Mouse (Mus musculus) kidney, postnatal 36 days (tissue): ENCODE results near the gene Usp44.
"Not testable (repeated sequence)": the region's sequence is repeated elsewhere in the genome, so short reads cannot be mapped to it uniquely, and the experiment has no call there.

Experiments
- DNase-seq, 2 experiments: peaks; one replicate each; pipeline ENCODE4 v3.0.0; 2021 to 2022; ENCODE audit warnings: mixed read lengths in 2 of 2

Usp44 gene

DNA sequence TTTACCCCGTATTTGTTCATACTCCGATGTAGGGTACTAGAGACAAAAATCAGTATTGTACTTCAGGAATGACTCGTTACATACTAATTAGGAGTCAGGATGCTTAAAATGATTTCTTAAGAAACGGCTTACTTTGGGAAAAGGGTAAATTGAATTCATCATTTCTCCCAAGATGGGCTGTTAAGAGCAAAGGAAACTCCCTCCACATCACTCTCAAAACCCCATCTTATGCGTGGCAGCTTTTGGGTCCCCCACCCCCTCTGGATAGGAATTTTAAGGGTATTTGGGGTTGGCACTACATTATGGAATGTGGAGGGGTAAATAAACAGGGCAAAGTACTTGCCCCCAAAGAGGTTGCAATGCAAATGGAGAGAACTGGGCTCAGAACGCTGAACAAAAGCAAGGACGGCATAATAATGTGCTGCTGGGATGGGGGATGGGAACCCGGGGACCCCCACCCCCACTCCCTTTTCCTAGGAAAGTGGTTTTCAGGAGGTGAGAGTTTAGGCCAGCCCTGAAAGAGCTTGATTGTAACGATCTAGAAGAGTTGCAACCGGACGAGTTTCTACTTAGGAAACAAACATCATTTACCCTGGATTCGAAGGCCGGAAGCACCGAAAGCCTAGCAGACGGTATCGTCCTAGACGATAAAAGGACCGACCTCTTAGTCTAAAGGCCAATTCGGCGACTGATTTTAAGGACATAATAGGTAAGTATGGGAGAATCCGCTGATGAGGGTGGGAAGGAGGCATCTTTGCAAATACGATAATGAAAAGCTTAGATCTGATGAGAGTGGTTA, at the start of gene Usp44:
Gene Usp44, plus strand, starts transcription at position 625 of the 799 bp plus-strand sequence.
- no peak for DNase-seq

DNA sequence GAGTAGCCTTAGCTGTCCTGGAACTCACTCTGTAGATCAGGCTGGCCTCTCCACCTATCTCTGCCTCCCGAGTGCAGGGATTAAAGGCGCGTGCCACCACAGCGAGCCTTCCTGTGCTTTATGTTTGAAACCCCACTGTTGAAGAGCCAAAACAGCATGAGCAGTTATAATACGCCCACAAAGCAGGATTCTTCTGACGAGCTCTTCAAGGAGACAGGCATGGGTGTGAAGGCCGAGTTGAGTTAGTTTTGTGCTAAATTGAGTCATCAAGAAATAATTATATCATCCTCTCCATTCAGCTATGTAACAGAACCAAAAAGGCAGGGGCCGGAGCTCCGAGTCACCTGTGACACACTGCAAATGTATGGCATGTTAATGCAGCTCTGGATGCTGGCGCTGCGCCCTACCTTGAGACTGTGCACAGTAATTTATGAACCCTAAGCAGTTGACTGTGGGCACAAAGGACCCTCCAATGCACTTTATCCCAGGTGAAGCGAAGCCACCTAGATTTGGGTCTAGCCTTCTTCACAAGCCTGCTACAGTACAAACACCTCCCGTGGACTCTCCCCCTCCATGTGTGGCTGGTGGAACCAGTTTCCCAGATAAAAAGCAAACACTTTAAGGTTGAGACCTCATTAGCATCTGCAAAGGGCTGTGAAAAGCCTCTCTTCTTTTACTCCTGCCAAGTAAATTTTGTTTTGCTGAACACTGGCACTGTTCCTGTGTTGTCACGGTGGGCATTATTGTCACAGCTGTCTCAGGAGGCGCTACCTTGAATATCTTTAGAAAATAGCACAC, 47.9 kb upstream of the Usp44 start:
- no peak for DNase-seq

DNA sequence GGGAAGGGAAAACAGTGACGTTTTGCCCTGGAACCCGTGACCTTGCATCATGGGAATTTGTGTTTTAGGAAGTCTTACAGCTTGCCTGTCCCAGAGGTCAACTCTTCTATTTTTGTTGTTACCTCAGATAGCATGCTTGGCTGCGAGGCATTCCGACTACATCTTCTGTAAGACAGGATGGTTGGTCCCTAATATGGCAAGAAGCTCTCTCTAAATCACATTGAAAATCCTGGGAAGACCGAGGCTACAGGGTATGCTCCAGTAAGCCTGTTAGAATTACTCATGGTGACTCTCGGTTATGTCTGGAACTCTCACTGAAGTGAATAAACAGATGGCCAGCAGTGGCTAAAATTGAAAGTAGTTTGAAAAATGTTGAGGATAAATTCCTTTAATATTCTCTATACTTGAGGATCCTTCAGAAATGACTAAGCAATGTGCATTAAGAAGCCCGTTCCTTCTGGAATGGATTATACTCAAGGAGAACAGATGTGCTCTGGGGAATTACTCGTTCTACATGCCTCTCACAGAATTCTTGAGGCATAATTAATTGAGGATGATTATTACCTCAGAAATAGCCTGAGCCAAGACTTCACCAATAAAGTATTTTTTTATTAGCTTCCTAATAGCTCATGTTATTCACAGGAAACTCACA, 31.5 kb upstream of the Usp44 start:
- DNase-seq, result no peak

DNA sequence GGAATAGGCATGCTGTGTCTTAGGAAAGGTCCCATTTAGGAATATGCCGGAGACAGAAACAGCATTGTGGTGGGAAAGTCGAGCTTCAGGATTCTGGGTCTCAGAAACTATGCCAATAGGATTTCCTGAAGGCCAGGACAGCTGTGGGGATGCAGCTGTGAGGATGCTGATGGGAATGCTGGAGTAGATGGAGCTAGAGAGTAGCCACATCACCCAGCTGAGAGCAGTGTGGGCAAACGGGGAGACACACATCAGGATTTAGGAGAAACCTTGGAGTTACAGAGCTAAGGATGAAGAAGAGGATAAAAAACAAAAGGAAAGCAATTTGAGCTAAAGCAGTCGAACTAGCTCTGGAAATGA, 31.0 kb upstream of the Usp44 start:
- no peak for DNase-seq

DNA sequence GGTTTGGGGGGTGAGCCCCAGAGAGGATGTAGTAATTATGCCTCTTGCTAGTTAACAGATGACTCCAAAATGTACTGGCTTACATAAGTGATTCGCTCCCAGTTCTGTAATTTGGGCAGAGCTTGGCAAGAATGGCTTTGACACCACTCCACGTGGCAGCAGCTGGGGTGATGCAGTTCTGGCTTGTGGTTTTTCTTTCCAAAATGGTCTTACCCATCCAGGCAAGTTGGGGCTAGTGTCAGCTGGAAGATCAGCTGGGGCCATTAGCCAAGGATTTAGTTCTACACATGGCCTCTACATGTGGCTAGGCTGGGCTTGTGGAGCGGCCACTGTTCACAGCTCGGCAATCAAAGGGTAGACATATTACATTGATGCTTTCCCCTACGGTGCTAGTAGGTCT, 30.5 kb upstream of the Usp44 start:
- no peak for DNase-seq

DNA sequence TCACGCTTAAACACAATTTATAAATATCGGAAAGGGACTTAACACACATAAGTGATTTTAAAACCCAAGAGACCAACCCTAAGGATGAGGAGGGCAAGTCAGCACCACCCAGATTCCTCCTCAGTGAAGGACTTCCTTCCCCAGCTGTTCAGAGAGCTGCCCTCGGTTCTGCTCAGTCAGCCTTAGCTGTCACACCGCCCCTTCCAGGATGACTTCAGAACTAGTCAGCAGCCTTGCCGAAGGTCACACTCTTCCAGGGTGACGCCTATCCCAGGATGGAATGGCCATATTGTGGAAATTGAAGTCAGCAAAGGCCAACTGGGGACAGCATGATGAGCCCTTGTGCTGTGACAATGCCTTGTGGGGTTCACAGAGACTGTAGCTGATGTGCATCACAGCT, 28.2 kb upstream of the Usp44 start:
- DNase-seq, result no peak

DNA sequence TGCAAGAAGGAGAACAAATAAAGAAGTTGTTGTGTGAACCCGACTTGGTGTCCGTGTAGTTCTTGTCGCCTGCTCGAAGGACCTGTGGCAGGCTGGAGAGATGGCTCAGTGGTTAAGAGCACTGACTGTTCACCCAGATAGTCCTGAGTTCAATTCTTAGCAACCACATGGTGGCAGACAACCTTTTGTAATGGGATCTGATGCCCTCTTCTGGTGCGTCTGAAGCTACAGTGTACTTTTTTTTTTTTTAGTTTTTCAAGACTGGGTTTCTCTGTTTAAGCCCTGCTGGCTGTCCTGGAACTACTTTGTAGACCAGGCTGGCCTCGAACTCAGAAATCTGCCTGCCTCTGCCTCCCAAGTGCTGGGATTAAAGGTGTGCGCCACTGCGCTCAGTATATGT, 21.9 kb upstream of the Usp44 start:
- DNase-seq, result not testable (repeated sequence)

DNA sequence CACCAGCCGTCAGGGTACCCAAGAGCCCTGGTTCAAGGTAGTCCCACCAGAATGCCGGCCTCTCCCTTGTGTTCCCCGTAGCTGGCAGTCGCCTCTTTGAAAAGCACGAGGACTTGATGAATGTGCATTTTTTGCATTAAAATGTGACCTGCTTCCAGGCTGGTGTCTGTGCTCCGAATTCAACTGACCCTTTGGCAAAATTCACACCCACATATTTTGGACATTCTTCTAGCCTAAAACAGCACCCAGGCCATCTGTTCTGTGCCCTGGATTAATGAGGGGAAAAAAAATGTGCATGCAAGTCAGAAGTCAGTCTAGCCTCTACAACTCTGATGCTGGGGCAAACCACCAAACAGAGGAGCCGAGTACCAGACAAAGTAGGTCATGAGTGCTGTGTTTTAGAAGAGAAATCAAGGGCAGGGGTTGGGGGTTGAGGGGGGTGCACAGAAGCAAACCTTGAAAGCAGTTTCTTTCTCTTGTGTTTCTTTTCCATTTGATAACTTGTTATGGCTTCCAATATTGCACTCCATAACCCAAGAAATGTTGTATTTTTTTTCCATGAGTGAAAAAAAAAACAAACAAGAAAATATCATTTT, 20.7 kb upstream of the Usp44 start:
- no peak for DNase-seq

DNA sequence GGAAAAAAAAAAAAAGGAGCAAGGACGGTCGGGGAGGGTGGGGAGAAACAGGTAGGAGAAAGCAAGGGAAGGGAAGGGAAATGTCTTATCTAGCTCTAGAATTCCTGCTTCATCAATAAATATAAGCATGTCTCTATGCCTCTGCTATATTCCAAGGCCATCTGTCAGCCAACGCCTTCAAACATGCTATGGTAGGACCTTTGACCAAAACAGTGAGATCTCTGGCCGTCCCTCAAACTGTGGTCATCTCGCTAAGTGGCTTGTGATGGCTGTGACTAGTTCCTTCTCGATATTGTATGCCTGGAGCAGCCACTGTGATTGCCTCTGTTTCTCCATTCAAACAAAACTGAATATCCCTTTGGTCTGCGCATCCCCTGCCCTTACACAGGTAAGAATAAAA, 19.3 kb upstream of the Usp44 start:
- DNase-seq, result no peak

DNA sequence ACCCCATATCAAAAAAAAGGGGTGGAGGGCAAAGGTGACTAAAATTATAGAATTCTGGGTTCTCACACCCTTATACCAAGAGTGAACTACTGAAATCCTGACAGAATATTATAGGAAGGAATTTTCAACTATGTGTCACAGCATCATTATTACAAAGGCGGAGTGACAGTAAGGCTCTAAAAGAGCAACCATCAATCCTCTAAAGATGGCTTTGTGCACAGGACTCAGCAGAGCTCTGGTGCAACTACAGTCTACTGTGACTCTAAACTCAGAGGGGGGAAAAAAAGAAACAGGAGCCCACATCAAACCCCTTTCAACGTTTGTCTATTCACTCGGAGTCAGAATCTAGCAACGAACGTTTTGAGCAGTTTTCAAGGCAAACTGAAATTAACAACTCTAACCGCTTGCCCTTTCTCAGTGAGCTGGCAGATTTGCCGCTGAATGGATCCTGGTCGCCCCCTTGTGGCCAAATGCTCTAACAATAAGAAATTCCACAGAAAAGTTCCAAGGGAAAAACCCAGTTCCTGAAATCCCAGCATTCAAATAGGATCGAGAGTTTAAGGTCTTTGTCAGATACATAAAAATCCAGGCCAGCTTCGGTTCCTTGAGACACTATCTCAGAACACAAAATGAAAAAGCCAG, 18.5 kb upstream of the Usp44 start:
- peak; percentile 66 to 89 for DNase-seq

DNA sequence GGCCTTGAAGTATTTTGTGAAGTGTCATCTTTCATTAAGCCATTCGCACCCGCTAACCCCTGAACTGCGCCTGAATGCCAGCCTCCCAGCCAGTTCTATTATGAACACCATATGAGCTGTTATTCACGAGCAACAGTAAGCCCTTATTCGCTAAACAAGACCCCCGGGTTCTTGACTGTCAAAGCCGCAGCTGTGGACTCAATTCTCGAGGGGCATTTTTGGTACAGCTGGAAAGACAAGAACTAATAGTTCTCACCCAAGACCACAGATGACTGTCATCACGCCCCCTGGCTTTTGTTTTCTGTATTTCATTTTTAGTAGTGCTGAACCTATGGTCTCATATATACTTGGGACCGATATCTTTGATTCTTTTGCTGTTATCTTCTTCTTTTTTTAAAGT, 17.6 kb upstream of the Usp44 start:
- DNase-seq, result no peak

DNA sequence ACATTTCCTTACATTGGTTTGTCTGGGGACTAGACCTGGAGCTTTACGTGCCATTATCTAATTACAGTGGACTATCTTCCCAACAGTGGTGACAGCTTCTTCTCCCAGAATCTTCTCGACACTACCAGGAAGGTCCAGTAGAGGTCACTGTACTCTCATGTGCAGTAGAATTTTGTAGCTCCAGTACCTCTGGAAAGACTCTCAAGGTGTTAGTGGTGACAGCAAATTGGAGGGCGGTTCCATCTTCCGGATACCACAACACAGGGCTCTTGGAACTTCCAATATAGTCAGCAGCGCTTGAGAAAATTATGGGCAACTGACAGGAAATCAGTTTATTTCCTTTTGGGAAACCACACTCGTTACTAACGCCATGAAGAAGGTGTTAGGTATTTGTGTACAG, 12.7 kb upstream of the Usp44 start:
- peak; percentile 73 to 86 for DNase-seq

DNA sequence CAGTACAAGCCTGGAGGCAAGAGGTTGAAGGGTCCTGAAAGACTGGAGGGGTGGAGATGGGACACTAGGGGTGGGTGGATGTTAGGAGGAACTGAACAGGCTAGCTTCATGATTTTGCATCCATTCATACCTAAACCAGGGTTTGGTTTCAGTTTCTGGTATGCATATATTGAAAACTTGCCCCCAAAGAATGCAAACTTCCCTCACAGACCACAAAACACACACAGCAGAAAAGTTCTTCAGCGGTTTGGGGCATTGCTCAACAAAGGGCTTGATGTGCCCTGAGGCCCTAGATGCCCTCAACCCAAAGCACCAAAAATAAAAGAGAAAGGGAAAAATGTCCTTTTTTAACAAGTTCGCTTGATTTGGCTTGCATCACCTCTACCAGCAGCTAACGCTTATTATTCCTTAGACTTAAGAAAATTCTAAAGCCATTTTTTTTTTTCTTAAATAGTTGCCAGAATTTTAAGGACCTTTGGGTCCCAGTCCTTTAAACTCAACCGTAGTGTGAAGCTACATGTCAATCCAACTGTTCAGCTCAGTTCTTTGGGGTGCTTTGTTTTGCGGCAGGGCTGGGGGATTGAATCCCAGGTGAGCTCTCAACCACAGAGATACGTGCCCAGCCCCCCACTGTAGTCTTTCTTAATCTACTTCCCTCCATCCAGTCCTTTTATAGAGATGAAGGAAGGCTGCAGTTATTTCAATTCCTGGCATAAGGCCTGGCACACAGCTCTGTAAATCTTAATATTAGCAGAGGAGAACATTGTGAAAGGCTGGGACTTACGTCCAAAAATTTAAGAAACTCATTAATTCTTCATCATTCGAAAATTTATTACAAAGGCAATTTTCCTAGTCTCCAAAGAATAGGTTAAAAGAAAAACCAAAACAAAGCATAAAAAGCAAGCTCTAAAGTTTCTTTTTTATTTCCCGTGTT, 1.2 kb upstream of the Usp44 start:
- DNase-seq, result no peak

DNA sequence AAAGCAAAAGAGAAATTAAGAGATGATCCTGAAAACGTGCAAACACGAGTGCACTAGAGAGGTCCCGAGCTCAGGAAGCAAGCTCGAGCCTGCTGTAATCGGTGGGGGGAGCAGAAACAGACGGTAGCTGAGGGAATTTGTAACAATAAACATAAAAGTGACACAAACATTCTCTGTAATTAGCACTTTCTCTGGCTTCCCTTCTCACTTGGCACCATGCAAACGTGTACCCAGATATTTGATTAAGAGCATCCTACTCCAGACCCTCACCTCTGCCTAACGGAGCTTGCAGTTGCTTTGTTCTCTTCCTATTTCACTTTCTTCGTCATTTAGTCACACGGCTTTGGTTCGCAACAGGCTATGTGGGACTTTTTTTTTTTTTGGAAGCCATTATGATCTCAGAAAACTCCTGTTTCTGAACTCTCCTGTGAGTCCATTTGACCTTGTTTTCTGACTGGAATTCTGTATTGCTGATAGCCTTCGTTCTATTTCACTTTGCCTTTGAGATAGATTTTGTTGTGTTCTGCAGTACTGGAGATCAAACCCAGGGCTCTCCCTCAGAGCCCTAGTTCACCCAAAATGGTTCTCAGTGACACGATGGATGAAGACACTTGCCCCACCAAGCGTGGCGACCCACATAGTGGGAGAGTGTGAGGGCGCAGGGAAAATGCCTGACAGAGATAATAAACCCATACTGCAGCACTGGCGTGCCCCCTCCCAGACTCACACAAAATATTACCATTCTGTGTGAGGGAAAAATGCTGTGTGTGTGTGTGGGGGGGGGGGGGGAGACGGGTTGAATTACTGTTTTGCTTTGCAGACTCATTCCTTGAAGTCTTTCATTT, 597 bp downstream of the Usp44 start:
- no peak for DNase-seq

DNA sequence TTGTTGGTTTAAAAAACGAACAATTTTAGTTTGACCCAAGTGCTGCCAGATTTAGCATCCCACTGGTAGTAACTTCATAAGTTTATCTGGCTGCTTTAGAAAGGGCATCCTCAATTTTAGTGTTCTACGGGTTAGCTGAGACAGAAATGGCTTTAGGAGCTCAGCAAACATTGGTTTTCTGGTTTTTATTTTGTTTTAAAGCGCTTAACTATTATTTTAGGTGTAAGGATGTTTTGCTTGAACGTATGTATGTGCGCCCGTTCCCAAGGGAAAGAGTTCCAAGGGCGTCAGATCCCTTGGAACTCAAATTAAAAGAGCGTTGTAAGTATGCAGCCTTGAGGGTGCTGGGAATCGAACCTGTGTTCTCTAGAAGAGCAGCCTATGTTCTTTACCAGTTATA, 1.5 kb downstream of the Usp44 start:
- DNase-seq, result no peak

DNA sequence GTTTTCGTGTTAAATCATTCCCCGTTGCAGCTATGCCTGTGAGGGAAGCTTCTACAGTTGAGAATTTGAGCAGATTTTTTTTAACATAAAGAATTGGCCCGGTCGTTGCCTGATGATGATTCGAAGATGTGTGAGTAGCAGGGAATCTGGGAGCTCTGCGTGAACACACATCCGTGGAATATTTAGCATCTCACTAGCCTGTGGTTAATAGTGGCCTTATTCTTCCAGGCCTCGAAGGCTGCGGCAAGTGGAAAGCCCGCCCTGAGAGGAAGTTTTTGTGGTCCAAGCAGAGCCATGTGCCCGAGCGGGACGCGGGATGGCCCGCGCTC, 2.0 kb downstream of the Usp44 start:
- DNase-seq, result no peak

DNA sequence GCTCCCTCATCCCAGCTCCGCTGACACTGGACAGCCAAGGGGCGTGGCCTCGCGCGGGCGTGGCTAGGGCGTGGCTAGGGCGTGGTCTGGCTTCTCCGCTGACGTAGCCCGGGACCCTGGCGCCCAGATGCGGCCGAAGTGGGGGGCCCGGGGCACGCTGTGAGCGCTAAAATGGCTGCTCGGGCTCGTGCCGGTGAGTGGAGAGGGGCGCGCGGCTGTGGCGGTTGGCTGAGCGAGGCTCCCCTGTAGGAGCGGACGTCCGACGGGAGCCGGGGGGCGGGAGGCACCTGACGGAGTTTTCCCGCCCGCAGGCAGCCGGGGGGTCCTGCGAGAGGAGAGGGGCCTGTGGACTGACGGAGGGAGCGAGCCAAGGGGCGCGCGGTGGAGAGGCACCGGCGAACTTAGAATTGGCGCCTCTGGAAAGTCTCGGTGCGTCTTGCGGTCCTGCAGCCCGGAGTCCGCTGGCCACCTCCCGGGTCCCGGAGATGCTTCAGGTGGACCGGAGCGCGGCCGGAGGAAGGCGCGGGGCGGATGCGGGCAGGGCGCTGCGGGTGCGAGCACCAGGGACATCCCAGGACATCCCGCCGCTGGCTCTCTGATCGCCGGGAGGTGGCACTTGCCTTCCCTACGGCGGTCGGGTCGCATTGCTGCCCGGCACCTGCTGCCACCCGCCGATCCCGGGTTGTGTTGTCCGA, 2.5 kb downstream of the Usp44 start:
- peak; percentile 50 to 76 for DNase-seq

DNA sequence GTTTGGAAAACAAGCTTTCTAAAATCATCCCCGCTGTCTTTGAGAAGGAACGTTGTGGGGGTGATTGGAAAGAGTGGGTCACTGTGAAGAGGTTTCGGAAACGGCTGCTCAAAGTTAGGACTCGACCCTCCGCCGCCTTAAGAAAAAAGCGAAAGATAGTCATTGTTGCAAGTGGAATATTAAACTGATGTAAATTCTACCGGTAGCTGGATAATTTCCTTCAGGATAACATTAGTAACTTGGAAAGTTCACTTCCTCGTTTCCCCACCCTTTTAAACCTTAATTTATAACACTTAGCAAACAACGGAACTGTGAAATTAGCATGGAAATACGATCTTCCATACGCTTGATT, 3.0 kb downstream of the Usp44 start:
- no peak for DNase-seq

DNA sequence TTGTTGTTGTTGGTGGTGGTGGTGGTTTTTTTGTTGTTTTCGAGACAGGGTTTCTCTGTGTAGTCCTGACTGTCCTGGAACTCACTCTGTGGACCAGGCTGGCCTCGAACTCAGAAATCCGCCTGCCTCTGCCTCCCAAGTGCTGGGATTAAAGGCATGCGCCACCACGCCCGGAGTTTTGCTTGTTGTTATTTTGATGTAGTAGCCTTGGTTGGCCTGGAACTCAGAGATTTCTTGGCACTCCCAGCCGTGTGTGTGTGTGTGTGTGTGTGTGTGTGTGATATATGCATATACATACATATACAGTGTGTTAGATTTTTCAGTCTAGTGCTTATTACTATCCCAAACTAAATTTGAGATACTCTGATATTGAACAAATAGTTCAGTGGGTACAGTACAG, 3.8 kb downstream of the Usp44 start:
- DNase-seq, result not testable (repeated sequence)

DNA sequence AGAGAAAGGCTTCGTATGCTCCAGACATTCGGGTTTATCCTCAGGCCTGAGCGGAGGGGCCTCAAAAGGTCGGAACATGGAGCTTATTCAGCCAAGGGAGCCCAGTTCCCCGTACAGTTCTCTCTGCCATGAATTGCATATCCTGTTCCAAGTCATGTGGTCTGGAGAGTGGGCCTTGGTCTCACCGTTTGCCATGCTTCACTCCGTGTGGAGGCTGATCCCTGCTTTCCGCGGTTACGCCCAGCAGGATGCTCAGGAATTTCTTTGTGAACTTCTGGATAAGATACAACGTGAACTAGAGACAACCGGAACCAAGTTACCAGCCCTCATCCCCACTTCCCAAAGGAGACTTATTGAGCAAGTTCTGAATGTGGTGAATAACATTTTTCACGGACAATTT, 15.4 kb downstream of the Usp44 start:
- DNase-seq, result no peak
